Mouse (Mus musculus) spleen, adult 18-20 months (tissue): Measurements from ENCODE around the gene Smco2.

Source experiments
- DNase-seq, 2 experiments: peaks; one replicate each; pipeline ENCODE4 v3.0.0; 2022; ENCODE audit warnings: mixed read lengths in 2 of 2

Gene Smco2

DNA sequence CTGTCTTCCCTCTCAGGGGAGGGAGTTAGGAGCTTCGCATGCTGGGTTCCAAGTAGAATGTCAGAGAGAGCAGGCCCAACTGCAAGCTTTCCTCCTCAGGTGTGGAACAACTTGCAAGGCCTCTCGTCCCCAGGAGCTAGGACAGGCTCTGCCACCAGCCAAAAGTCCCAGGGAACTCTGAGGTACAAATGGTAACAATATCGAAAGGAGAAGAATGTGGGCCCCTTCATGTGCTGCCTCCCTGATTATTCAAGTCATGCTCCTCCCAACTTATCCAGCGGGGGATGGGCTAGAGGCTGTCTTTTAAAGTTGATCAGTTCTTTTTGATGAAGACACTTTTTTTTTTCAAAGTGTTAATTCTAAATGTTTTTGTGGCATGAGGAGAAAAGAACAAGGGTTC, at the start of gene Smco2:
TSS of gene Smco2 (plus strand) at position 55 of the 400 bp plus-strand sequence.
- DNase-seq, result no peak

DNA sequence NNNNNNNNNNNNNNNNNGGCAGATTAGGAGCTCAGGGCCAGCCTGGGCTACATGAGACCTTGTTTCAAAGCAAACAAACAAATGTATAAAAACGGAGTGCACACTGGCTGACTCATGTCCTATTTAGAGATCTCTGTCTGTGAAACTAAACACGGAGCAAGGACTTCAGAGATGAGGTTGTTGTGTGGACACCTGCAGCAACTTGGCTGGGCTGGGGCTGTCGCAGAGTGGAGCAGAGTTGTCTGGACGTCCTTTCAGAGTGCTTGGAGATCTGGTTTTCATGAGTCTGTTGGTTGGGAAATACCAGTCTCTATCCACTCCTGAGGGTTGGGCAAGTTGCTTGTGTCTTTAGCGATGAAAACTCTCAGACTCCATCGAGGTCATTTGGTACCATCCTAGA, 39.9 kb upstream of the Smco2 start:
- no peak for DNase-seq

DNA sequence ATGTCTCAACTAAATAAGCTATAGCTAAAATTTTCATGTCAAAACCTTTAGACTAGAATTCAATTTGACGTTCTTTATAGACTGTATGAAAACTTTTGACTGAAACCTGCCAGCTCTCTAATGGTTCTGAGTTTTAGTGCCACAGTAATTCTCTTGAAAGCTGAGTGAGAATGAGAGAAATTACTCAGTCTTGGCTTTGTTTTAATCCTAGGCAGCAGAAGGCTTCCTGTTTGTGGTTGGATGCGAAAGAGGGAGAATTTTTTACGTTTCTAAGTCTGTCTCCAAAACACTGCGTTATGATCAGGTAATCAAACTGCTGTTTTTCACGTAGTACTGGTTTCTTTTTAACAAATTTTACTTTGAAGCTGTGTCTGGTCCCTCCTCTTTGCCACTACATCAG, 36.9 kb upstream of the Smco2 start:
- no peak for DNase-seq

DNA sequence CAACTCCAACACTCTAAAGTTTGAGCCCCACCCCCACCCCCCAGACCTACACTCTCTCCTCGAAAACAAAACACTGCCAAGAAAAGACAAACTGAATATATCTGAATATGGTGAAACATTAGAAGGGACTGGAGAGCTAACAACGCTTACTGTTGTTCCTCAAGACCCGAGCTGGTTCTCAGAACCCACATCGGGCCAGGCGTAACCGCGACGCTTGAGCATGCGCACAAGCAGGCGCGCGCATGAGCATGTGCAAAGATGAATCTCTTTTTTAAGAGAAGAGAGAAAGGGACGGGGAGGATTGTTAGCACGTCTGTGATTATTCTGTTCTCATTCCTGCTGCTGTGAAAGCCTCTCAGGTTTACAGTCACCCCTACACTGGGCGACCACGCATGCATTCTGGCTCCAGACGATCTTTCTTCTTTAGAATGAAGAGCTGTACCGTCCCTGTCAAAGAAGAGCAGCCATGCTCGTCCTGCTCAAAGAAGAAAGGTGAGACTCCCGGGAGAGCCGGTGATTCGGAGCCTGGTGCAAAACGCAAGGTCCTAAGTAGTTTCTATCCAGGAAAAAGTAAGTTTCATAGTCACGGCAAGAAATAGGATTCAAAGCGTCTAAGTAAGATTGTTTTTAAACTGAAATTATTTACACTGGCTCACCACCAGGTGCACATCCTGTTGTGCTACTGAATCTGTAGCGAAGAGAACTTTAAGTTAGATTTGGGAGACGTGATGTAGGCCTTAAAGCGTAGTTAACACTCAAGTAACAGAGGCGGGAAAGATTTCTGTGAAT, 29.5 kb upstream of the Smco2 start:
- DNase-seq, result no peak

DNA sequence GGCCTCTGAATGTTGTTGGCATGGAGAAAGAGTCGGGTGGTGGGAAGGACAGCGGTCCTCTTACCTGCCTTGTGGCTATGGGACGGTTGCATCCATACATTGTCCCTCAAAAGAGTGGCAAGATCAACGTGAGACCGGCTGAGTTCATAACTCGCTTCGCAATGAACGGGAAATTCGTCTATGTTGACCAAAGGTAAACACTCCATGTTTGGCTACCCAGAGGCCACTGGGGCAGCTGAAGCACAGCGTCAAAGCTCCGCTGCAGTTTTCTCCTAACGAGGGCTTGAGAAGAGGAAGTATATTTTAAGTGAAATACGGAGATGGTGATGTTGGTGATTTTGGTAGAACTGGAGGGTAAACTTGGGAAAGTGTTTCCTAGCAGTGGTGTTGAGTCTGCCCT, 27.9 kb upstream of the Smco2 start:
- no peak for DNase-seq

DNA sequence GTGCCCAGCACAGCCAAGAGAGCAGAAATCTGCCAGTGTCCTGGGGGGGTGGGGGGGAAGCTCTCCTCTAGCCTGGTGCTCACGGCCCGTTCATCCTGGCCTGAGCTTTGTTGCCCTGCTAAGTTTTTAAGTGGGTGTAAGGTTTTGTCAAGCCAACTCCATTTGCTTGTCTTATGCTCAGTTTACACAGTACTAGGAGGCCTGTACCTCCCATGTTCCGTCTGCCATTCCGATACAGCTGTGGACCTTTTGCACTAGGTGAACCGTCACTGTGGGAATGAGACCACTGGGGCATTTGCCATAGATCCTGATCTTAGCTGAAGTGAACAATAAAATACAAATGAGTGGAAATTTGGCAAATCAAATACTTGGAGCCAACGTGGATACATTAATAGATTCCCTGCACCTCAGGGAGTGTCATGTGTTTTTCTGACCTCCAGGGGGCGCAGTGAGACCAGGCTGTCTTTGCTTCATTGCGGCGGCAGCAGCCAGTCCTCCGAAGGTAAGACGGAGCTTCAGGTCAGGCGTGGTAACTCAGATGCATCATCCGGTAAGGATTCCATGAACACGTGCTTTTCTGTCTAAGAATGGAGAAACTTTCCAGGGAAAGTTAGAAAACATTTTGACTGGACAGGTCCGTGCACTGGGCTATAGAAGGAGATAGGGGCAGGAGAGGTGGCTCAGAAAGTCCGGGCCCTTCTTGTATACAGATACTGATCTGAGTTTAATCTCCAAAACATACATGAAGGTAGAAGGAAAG, 25.0 kb upstream of the Smco2 start:
- DNase-seq, result peak in 1 of 2 experiments; percentile 45

DNA sequence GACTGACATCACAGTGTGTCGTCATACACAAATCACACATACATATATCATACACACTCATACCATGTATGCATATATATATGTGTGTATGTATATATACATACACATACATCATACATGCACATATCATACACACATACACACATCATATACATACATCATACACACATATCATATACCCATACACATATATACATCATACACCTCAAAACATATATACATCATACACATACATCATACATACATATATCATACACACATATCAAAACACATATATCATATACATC, 24.5 kb upstream of the Smco2 start:
- DNase-seq, result no peak

DNA sequence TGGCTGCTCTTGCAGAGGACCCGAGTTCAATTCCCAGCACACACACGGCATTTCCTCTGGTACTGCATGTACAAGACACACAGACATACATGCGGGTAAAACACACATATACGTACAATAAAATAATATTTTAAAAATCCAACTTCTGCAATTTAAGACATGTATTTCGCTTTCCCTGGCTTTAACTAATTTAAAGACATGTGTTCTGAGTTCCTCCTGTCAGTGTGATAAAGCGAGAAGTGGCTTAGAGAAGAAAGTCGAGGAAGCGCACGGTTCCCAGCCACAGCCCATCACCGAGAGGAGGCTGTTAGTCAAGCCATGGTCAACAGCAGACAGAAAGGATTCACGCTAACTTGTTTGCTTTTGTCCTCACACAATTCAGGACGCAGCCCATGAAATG, 18.6 kb upstream of the Smco2 start:
- DNase-seq, result no peak

DNA sequence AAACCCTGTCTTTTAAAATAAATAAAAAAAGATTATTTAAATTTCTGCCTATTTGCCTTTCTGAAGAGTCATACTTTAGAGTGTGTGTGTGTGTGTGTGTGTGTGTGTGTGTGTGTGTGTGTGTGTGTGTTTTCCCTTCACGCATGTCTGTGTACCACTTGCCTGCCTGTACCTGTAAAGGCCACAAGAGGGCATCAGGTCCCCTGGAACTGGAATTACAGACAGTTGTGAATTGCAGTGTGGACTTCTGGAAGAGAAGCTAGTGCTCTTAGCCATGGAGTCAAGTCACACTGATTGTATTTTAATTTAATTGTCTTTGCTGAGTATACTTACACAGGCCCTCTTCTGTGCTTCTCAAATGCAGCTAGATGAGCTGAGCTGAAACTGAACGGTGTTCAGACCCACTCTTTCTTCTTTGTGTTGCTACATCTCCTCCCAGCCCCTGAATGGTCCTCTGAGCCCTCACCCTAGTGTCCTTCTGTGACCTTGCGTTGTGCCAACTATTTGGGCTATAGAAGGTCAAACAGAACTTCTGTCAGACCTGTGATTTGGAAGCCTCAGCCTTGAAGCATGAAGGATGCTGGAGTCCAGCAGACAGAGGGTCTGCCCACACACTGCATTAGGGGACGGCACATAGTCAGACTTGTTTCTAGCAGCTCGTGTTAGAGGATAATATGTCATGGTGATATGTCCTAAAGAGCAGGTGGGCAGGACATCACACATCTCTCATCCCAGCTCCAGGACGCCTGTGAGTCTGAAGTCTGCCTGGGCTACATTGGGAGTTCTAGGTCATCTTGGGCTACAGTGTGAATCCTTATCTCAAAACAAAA, 16.2 kb upstream of the Smco2 start:
- peak in 1 of 2 experiments; percentile 11 for DNase-seq

DNA sequence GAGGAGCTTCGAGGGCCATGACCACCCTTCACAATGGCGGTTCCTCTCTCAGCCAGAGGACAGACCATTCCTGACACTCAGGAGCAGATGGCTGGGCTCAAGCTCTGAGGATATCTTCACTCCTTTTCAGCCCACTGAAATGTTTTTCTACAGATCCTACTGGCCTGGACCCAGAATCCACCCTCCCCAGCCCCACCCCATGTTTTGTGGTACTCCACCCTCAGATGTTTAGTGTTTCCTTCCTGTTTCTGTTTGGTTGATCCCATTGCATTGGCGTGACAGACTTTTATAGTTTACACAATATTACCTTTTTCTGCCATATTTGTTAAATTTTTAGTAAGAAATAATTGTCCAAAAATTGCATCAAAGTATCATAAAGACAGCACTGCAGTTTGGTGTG, 15.6 kb upstream of the Smco2 start:
- no peak for DNase-seq

DNA sequence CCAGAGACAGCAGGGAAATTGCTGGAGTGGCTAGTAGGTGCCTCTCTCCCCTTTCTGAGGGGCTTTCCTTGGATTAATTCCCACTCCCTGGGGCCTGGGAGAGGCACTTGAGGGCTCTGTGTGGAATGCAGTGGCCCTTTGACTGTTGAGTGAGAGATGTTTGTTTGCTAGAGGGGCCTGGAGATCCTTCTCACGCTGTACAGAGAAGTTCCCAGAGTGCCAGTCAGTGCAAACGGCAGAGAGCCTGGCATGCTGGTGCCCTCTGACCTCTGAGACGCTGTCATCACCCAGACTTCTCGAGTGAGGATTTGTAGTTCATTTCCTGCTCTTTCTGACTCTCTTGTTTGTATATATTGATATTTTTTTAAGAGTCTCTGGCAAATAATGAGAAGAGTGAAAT, 14.1 kb upstream of the Smco2 start:
- DNase-seq, result no peak

DNA sequence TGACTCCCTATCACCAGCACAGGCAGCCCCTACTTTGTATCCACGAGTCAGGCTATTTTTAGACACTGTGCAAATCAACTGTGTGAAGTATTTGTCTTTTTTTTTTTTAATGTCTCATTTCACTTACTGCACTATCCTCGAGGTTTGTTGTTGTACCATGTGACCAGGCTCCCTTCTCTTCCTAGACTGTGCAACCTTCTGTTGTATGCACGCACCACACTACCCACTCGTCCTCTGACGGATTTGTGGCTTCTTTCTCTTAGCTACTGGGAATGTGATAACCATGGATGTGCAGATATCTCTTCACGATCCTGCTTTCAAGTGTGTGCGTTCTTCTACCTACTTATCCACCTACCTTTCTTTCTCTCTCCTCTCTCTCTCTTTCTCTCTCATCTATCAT, 12.6 kb upstream of the Smco2 start:
- DNase-seq, result no peak

DNA sequence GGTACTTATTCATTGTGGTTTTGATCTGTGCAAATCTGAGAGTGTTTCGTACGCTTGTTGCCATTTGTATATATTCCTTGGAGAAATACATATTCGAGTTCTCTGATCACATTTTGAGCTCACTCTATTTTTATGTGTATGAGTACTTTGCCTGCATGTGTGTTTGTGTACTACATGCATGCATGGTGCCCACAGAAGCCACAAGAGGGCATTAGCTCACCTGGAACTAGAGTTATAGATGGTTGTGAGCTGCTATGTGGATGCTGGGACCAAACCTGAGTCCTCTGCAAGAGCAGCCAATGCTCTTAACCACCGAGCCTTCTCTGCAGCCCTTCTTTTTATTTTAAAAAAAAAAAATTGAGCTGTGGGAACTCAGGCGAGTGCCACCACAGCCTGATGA, 11.5 kb upstream of the Smco2 start:
- no peak for DNase-seq

DNA sequence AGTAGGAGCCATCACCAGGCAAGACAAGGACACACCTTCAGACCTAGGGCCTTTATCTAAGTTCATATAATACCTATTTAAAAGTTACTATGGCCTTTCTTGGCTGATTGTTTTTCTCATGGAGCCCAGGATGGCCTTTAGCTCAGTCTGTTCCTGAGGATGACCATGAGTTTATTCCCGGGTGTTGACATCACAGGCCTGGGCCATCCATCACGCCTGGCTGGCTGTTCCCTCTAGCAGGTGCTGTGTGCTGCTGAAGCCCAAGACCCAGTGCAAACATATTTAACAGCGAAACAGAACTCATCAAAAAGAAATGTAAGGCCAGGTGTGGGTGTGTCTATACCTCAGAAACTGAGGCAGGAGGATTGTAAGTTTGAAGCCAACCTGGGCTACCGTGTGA, 11.0 kb upstream of the Smco2 start:
- no peak for DNase-seq

DNA sequence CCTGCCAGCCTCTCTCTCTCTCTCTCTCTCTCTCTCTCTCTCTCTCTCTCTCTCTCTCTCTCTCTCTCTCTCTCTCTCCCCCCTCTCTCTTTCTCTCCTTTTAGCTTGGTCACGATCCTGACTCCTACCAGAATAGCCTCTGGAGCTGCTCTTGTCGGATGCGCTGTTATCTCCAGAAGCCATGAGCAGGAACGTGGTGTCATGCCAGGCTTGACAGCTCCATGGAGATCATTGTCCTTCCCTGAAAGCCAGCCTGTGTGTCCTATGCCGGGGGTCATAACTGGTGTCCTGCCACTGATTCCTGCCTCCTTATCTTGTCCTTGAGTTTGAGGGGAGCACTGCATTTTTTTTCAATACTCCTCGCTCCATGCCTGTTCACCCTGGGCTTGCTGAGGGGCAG, 5.0 kb upstream of the Smco2 start:
- DNase-seq, result no peak

DNA sequence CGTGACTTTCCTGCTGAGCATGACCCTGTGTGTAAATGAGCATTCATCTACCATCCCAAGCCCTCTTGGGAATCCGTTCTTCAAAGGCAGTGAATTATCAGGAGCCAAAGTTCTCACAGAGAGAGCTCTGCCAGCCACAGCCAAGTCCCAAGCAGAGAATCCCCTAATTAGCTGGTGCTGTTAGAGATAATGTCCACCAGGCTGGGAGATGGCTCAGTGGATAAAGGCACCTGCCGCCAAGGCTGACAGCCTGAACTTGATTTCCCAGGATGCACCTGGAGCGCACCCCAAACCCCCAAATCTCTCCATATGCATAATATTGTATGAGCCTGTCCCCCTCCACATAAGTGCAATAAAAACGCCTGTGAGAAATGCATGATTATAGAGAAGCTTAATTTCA, 4.6 kb upstream of the Smco2 start:
- no peak for DNase-seq

DNA sequence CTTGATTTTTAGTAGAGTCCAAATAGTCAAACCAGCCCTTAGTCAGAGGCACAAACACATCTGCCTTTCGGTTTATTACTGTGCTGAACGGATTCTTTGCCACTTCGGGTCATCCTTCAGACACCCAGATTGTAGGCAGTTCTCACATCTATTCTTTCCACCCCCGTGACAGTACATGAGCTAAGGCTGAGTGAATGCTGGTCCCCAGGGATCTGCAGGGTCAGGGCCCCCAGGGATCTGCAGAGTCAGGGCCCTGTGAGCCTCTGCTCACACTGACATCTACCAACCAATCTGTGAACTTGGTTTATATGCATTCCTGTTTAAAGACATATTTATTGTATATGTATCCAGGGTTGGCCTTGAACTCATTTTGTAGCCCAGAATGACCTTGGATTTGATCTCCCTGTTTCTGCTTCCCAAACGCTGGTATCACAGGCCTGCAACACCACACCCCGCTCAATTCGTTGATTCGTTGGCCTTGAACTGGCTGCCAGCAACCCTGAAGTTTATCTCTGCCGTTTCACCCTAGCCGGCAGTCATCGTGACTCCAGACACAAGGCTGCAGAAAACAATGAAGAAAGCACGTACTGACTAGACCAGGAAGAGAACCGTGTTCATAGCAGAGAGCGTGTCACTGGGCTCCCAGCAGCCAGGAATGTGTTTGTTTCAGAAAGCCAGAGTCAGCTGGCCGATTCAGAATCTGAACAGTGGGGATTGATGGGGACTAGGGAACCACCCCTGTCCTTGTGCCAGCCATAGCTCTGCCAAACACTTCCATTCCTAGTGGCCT, 3.7 kb upstream of the Smco2 start:
- no peak for DNase-seq

DNA sequence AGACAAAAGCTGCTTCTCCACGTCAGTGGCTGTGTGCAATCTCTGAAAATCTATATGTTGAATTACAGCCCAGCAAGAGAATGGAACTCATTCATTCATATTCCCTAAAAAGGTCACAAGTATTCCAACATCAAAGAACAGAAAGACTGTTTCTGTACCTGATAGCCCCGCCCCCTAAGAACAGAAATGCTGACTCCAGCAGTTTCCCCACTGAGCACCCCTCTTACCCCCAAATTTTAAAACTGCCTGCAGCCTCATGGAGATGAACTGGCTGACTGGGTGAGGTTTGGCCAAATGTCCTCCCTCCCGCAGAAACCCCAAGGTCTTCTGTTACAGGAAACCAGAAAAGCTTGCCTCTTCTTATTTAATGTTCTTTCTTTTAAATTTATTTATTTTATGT, 2.5 kb upstream of the Smco2 start:
- no peak for DNase-seq

DNA sequence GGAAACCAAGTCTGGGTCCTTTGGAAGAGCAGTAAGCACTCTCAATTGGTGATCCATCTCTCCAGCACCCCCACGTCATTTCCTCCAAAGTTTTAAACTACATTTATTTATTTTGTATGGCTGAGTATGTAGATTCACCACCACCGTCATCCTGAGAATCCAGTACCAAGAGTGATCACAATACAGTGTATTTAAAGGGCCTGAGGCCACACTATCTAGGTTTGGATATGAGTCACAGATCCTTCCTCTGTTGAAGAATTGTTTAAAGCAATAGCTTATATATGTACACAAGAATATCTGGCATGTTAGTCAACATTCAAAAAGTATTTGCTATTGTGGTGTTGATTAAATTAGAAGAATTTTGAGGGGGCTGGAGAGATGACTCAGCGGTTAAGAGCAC, 1.6 kb upstream of the Smco2 start:
- no peak for DNase-seq

DNA sequence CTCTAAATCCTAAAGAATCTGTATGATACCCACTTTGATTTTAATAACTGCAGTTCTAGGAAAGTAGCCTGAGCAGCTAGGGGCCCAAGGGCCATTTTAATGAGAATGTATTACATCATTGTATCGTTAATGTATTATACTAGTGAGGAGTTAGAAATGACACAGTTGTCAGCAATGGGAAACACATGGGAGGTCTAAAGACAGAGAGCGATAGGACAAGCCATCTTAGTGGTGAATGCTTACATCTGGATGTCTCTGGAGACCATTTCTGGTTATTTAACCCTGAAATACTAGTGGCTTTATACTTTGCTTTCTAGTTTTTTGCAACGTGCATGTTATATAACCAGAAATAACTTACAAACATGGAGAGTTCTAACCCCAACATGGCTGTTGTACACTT, 2.0 kb downstream of the Smco2 start:
- no peak for DNase-seq

DNA sequence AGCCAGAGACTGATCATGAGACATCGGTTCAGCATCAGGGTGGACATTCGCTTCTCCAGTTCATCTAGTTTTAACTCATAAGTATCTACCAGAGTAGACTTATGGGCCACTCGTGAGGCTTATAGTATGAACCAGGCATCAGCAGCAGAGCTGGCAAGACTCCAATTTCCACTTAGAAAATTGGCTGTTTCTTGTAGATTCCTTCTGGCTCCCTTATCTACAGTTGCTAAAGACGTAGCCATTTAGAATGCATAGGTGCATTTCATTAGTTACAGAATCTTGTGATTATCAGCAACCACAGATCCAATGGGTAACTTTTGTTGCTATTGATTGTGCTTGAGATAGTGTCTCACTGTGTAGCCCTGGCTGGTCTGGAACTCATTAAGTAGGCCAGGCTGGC, 2.8 kb downstream of the Smco2 start:
- no peak for DNase-seq

DNA sequence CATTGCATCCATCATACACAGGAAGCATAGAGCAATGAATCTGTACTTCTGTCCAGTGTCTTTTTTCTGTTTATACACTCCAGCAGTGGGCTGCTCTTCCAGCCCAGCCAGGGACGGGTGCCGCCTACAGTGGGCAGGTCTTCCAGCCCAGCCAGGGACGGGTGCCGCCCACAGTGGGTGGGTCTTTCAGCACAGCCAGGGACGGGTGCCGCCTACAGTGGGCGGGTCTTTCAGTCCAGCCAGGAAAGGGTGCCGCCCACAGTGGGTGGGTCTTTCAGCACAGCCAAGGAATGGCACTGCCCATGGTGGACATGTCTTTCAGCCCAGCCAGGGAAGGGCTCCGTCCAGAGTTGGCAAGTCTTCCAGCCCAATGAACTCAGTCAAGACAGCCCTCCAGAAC, 5.3 kb downstream of the Smco2 start:
- no peak for DNase-seq

DNA sequence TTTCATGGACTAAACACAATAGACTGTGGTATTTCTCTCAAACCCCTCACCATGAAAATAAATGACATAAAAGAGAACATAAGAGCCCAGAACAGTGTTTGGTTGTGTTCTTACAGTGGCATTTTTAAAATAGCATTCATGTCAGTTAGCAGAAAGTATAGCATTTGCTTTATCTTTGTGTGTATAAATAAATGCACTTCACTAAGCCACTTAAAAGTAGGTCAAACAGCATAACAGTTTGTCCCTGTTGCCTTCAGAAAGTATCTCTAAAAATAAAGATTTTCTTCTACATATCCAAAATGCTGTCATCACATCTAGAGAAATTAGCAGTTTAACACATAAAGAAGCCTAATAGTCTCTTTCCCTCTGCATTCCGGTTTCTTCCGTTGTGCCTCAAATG, 7.5 kb downstream of the Smco2 start:
- DNase-seq, result no peak
